Mouse (Mus musculus) kidney, postnatal 0 days (tissue): Measurements from ENCODE around the gene Pnp. TPM values are rescaled to one million over a fixed set of nuclear protein-coding genes. Genes with fewer than 3 reads are reported as not detected.
A peak's percentile ranks its signal among the peaks of the same experiment; 100 is the strongest.
"Not testable (repeated sequence)": the region's sequence is repeated elsewhere in the genome, so short reads cannot be mapped to it uniquely, and the experiment has no call there.

Source experiments
- ATAC-seq: fragments of 200-750 bp; cut with Nextera tagmentation; replicated peaks from 2 replicates; pipeline ENCODE4 v1.8.0; 2017; ENCODE audit warnings: low read depth, moderate number of reproducible peaks, moderate TSS enrichment, moderate library complexity; ENCODE audit not compliant: low FRiP score
- DNase-seq: peaks from one replicate; pipeline ENCODE4 v3.0.0-alpha.2; 2016; ENCODE audit warnings: low spot score
- H3K27ac ChIP-seq: fragments of 300-500 bp; sonication (generic); 2 replicates; pipeline ENCODE4 v1.5.1; 2014; ENCODE audit warnings: mild to moderate bottlenecking
- H3K27me3 ChIP-seq: fragments of 300-500 bp; sonication (generic); 2 replicates; pipeline ENCODE4 v1.6.1; 2014; ENCODE audit warnings: low read length, mixed read lengths; ENCODE audit not compliant: insufficient read depth
- H3K36me3 ChIP-seq: fragments of 300-500 bp; sonication (generic); 2 replicates; pipeline ENCODE4 v1.6.1; 2014; ENCODE audit warnings: low read length, mixed read lengths; ENCODE audit not compliant: insufficient read depth
- H3K4me1 ChIP-seq: fragments of 300-500 bp; sonication (generic); replicated peaks from 2 replicates; pipeline ENCODE4 v1.6.1; 2014; ENCODE audit warnings: antibody characterized with exemption, low read length, mixed read lengths; ENCODE audit not compliant: insufficient read depth
- H3K4me2 ChIP-seq: fragments of 300-500 bp; sonication (generic); 2 replicates; pipeline ENCODE4 v1.6.1; 2014; ENCODE audit warnings: mild to moderate bottlenecking, low read length, moderate library complexity, mixed read lengths
- H3K4me3 ChIP-seq: fragments of 300-500 bp; sonication (generic); replicated peaks from 2 replicates; pipeline ENCODE4 v1.5.1; 2014; ENCODE audit warnings: low read depth, low read length
- H3K9ac ChIP-seq: fragments of 300-500 bp; sonication (generic); 2 replicates; pipeline ENCODE4 v1.6.1; 2014; ENCODE audit warnings: low read depth, low read length
- H3K9me3 ChIP-seq: fragments of 300-500 bp; sonication (generic); replicated peaks from 2 replicates; pipeline ENCODE4 v1.6.1; 2016; ENCODE audit warnings: low read length, inconsistent platforms, mixed read lengths
- CTCF ChIP-seq: IDR thresholded peaks from 2 replicates; pipeline ENCODE4 v1.5.1; 2016; ENCODE audit warnings: antibody characterized with exemption, low read depth, mild to moderate bottlenecking, moderate library complexity
- WGBS: fragments of 180-500 bp; shearing (Covaris S2); extraction: QIAGEN DNeasy Blood & Tissue Kit; methylation state at CpG from one replicate; pipeline ENCODE4 v1.1.7; 2014; 5-methylcytosine and 5-hydroxymethylcytosine counted together
- polyA plus RNA-seq: library from polyadenylated mRNA; unstranded; fragments of >200 nt; fragmentation: Nextera tagmentation; extraction: Ambion mirVana; gene quantifications from 2 replicates; pipeline ENCODE4 v1.2.1, GENCODE M21; 2015

The Pnp gene
- polyA plus RNA-seq, 1 experiment from 2014 or later: 78.5 TPM

GRCm38 (mm10) chr14:50943932-50944667 lies 13.2 kb downstream of the Pnp start, which contains the start of gene Gm49342:
TSS of gene Gm49342 (plus strand) at chr14:50944517.
- Histone ChIP-seq H3K27me3 (no peaks in the 10 kb centered on the region), H3K36me3 (no peaks in the 10 kb centered on the region), H3K4me2 (peak within 1 kb of the TSS; percentile 69), H3K4me3 (peak within 1 kb of the TSS; percentile 49), H3K9ac (peak within 1 kb of the TSS; percentile 43), H3K27ac (peak within 1 kb of the TSS; percentile 89), H3K4me1 (no peaks in the 10 kb centered on the region), H3K9me3 (no peaks in the 10 kb centered on the region)
- peak; percentile 96 for DNase-seq
- no peak; the same call in none of the 2 replicates for TF ChIP-seq CTCF
- peak; percentile 99 for ATAC-seq
- WGBS: 16% methylated on average over 31 of the region's 31 CpGs

- Histone ChIP-seq H3K4me2 (peak overlapping the region; percentile 69), H3K27ac (peak overlapping the region; percentile 89), H3K4me3 (peak overlapping the region; percentile 49), H3K9ac (peak overlapping the region; percentile 43)
- H3K27me3 ChIP-seq, H3K9me3 ChIP-seq, H3K36me3 ChIP-seq, H3K4me1 ChIP-seq: not testable (repeated sequence)
- under 1% methylated on average over 14 of the region's 15 CpGs for WGBS
- peak; percentile 96 for ATAC-seq
- peak; percentile 50 for TF ChIP-seq CTCF
- peak; percentile 44 for DNase-seq
These were observed 13.8 kb downstream of the Pnp start for GRCm38 (mm10) chr14:50944668-50945033.

GRCm38 (mm10) chr14:50945081-50945480 lies 14.2 kb downstream of the Pnp start:
- Histone ChIP-seq H3K27ac (peak overlapping the region; percentile 89), H3K4me3 (peak overlapping the region; percentile 49), H3K4me2 (peak overlapping the region; percentile 69), H3K9ac (peak overlapping the region; percentile 43)
- not testable (repeated sequence) for H3K36me3 ChIP-seq, H3K4me1 ChIP-seq, ATAC-seq, H3K27me3 ChIP-seq, DNase-seq, H3K9me3 ChIP-seq
- 3% methylated on average over 6 of the region's 6 CpGs for WGBS

- H3K36me3 ChIP-seq, H3K9me3 ChIP-seq, DNase-seq, H3K4me1 ChIP-seq, H3K27me3 ChIP-seq, ATAC-seq: not testable (repeated sequence)
- 0 out of 2 replicates have a peak overlapping the region, but pooled peaks have one; percentile 89 for H3K27ac ChIP-seq
- peak overlapping the region; percentile 69 for H3K4me2 ChIP-seq
- H3K9ac ChIP-seq: peak overlapping the region; percentile 43; the same call in 1 of the 2 replicates
- peak overlapping the region; percentile 49 for H3K4me3 ChIP-seq
- WGBS: 9% methylated on average over 3 of the region's 3 CpGs
These were observed 14.6 kb downstream of the Pnp start for GRCm38 (mm10) chr14:50945526-50945925.

- DNase-seq (no peak), ATAC-seq (no peak)
- Histone ChIP-seq H3K9me3 (no peaks in the 10 kb centered on the region), H3K36me3 (no peaks in the 10 kb centered on the region), H3K4me2 (no peak overlapping the region), H3K4me3 (no peak overlapping the region), H3K27me3 (no peaks in the 10 kb centered on the region), H3K4me1 (no peaks in the 10 kb centered on the region), H3K27ac (no peak overlapping the region), H3K9ac (no peak overlapping the region)
- no peak for TF ChIP-seq CTCF
- WGBS: 90% methylated on average over 10 of the region's 10 CpGs
These were observed 24.6 kb downstream of the Pnp start for GRCm38 (mm10) chr14:50955487-50955886.

GRCm38 (mm10) chr14:50955942-50956508 lies 25.1 kb downstream of the Pnp start, which contains the start of gene Pnp2:
TSS of gene Pnp2 (plus strand) at chr14:50955992.
- 3% methylated on average over 18 of the region's 19 CpGs for WGBS
- H3K9me3 ChIP-seq, DNase-seq, H3K9ac ChIP-seq, H3K27me3 ChIP-seq, H3K27ac ChIP-seq, H3K4me1 ChIP-seq, H3K36me3 ChIP-seq, H3K4me3 ChIP-seq: not testable (repeated sequence)
- peak within 1 kb of the TSS; percentile 36 for H3K4me2 ChIP-seq
- ATAC-seq: peak; percentile 75
- peak; percentile 35; the same call in 1 of the 2 replicates for TF ChIP-seq CTCF

GRCm38 (mm10) chr14:50956724-50957123 lies 25.8 kb downstream of the Pnp start:
- H3K4me2 ChIP-seq: peak overlapping the region; percentile 36; the same call in 1 of the 2 replicates
- DNase-seq, H3K9ac ChIP-seq, H3K4me1 ChIP-seq, H3K27me3 ChIP-seq, H3K4me3 ChIP-seq, H3K36me3 ChIP-seq, H3K27ac ChIP-seq, ATAC-seq, H3K9me3 ChIP-seq: not testable (repeated sequence)
- 84% methylated on average over 6 of the region's 6 CpGs for WGBS

GRCm38 (mm10) chr14:50957146-50957545 lies 26.3 kb downstream of the Pnp start:
- H3K9ac ChIP-seq, H3K36me3 ChIP-seq, H3K9me3 ChIP-seq, H3K4me2 ChIP-seq, H3K27ac ChIP-seq, H3K4me3 ChIP-seq, H3K27me3 ChIP-seq, ATAC-seq, DNase-seq, H3K4me1 ChIP-seq: not testable (repeated sequence)
- 57% methylated on average over 3 of the region's 3 CpGs for WGBS

GRCm38 (mm10) chr14:50958289-50958995 lies 27.6 kb downstream of the Pnp start:
- H3K36me3 ChIP-seq, H3K4me3 ChIP-seq, H3K9me3 ChIP-seq, H3K9ac ChIP-seq, H3K27ac ChIP-seq, H3K4me1 ChIP-seq, ATAC-seq, H3K27me3 ChIP-seq, DNase-seq, H3K4me2 ChIP-seq: not testable (repeated sequence)
- WGBS: 86% methylated on average over 5 of the region's 5 CpGs
